Mouse (Mus musculus): Measurements from ENCODE around the gene Nup160.
A peak's percentile ranks its signal among the peaks of the same experiment; 100 is the strongest.

Gene Nup160

GRCm38 (mm10) chr2:90661426-90661825 is 15.6 kb upstream of the Nup160 start:
- DNase-seq (ENCODE audit: low spot score in 2 of 2): no peak

- DNase-seq (ENCODE audit: low spot score in 2 of 2): no peak
Observed at GRCm38 (mm10) chr2:90666591-90667387, 10.2 kb upstream of the Nup160 start.

GRCm38 (mm10) chr2:90667388-90668265 is 9.4 kb upstream of the Nup160 start:
- no peak for DNase-seq (ENCODE audit: low spot score in 2 of 2)

GRCm38 (mm10) chr2:90670343-90670742 is 6.7 kb upstream of the Nup160 start:
- no peak for DNase-seq (ENCODE audit: low spot score in 2 of 2)

GRCm38 (mm10) chr2:90673339-90673738 is 3.7 kb upstream of the Nup160 start:
- DNase-seq (ENCODE audit: low spot score in 2 of 2): no peak

GRCm38 (mm10) chr2:90674555-90674954 is 2.5 kb upstream of the Nup160 start:
- DNase-seq (ENCODE audit: low spot score in 2 of 2): no peak

GRCm38 (mm10) chr2:90675488-90675887 is 1.5 kb upstream of the Nup160 start:
- DNase-seq (ENCODE audit: low spot score in 2 of 2): no peak

GRCm38 (mm10) chr2:90678256-90679060 is 1.4 kb downstream of the Nup160 start:
- DNase-seq (ENCODE audit: low spot score in 2 of 2): peak in 1 of 2 experiments; percentile 2

GRCm38 (mm10) chr2:90679061-90679810 is 2.2 kb downstream of the Nup160 start:
- DNase-seq (ENCODE audit: low spot score in 2 of 2): peak; percentile 79 to 92

GRCm38 (mm10) chr2:90700943-90701342 is 23.9 kb downstream of the Nup160 start:
- DNase-seq (ENCODE audit: low spot score in 2 of 2): no peak

GRCm38 (mm10) chr2:90708548-90708947 is 31.5 kb downstream of the Nup160 start:
- no peak for DNase-seq (ENCODE audit: low spot score in 2 of 2)

GRCm38 (mm10) chr2:90715555-90716092 is 38.6 kb downstream of the Nup160 start:
- no peak for DNase-seq (ENCODE audit: low spot score in 2 of 2)

- no peak for DNase-seq (ENCODE audit: low spot score in 2 of 2)
Observed at GRCm38 (mm10) chr2:90717366-90717765, 40.4 kb downstream of the Nup160 start.

- no peak for DNase-seq (ENCODE audit: low spot score in 2 of 2)
Observed at GRCm38 (mm10) chr2:90717948-90718347, 40.9 kb downstream of the Nup160 start.

- no peak for DNase-seq (ENCODE audit: low spot score in 2 of 2)
Observed at GRCm38 (mm10) chr2:90726818-90727217, 49.8 kb downstream of the Nup160 start.

- no peak for DNase-seq (ENCODE audit: low spot score in 2 of 2)
Observed at GRCm38 (mm10) chr2:90735326-90735725, 58.3 kb downstream of the Nup160 start.

GRCm38 (mm10) chr2:90738801-90739200 is 61.8 kb downstream of the Nup160 start:
- DNase-seq (ENCODE audit: low spot score in 2 of 2): no peak

GRCm38 (mm10) chr2:90739327-90739726 is 62.3 kb downstream of the Nup160 start:
- DNase-seq (ENCODE audit: low spot score in 2 of 2): no peak

GRCm38 (mm10) chr2:90739921-90740320 is 62.9 kb downstream of the Nup160 start:
- DNase-seq (ENCODE audit: low spot score in 2 of 2): no peak

GRCm38 (mm10) chr2:90744285-90745052 is 67.5 kb downstream of the Nup160 start:
- peak in 1 of 2 experiments; percentile 3 for DNase-seq (ENCODE audit: low spot score in 2 of 2)

Data from cerebellum, postnatal 4 days (tissue).